Mouse (Mus musculus) ES-Bruce4 (cell line): ENCODE measurements around the gene Gnl3. TPM values are rescaled to one million over a fixed set of nuclear protein-coding genes. Genes with fewer than 3 reads are reported as not detected.

Source experiments
- H3K27ac ChIP-seq: 2 replicates; pipeline ENCODE4 v1.5.1; 2012; ENCODE audit warnings: low read length, inconsistent platforms; ENCODE audit not compliant: insufficient read depth
- H3K27me3 ChIP-seq: 2 replicates; pipeline ENCODE4 v1.6.1; 2012; ENCODE audit warnings: mild to moderate bottlenecking, low read length, inconsistent platforms; ENCODE audit not compliant: control insufficient read depth, poor library complexity, insufficient read depth, severe bottlenecking
- H3K36me3 ChIP-seq: 2 replicates; pipeline ENCODE4 v1.6.1; 2012; ENCODE audit warnings: inconsistent platforms, mild to moderate bottlenecking, low read length, moderate library complexity; ENCODE audit not compliant: control insufficient read depth, poor library complexity, insufficient read depth, severe bottlenecking
- H3K4me1 ChIP-seq: one replicate; pipeline ENCODE4 v1.8.1; 2011; ENCODE audit warnings: low read length; ENCODE audit not compliant: control insufficient read depth, insufficient read depth
- H3K4me3 ChIP-seq: 2 replicates; pipeline ENCODE4 v1.5.1; 2011; ENCODE audit warnings: low read depth, mild to moderate bottlenecking, low read length
- H3K9ac ChIP-seq: 2 replicates; pipeline ENCODE4 v1.6.1; 2012; ENCODE audit warnings: low read depth, mild to moderate bottlenecking, inconsistent platforms; ENCODE audit not compliant: poor library complexity, severe bottlenecking
- H3K9me3 ChIP-seq: replicated peaks from 2 replicates; pipeline ENCODE4 v1.6.1; 2012; ENCODE audit warnings: mild to moderate bottlenecking, low read length, inconsistent platforms; ENCODE audit not compliant: control insufficient read depth, poor library complexity, insufficient read depth, severe bottlenecking
- CTCF ChIP-seq: IDR thresholded peaks from one replicate; pipeline ENCODE4 v1.8.1; 2011; ENCODE audit warnings: low read depth, low read length
- EP300 ChIP-seq: IDR thresholded peaks from 2 replicates; pipeline ENCODE4 v1.6.1; 2011; ENCODE audit warnings: low read depth, low read length; ENCODE audit not compliant: insufficient read depth
- POLR2A ChIP-seq: IDR thresholded peaks from one replicate; pipeline ENCODE4 v1.8.1; 2011; ENCODE audit warnings: low read length; ENCODE audit not compliant: insufficient read depth
- polyA plus RNA-seq: library from polyadenylated mRNA; stranded (reverse); fragments of >200 nt; gene quantifications from 2 replicates; pipeline ENCODE4 v1.2.4, GENCODE M21; 2011; ENCODE audit warnings: low read depth; ENCODE audit not compliant: missing spikeins, insufficient read depth, insufficient read length

The Gnl3 gene
- polyA plus RNA-seq, 1 experiment, result 380 TPM

DNA sequence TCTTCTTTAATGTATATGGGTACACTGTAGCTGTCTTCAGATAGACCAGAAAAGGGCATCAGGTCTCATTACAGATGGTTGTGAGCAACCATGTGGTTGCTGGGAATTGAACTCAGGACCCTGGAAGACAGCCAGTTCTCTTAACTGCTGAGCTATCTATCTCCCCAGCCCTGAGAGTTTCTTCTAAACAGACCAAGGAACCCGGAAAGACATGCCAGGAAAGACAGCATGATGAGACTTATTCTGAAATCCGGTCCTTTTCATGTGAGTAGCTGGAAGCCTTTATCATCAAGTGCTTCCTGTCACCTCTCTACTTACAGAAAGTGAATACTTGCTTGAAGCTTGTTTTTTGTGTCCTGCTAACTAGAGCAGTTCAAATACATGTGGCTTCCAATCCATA lies 14.4 kb downstream of the Gnl3 start:
- H3K27ac ChIP-seq, result no peak overlapping the region
- no peaks in the 10 kb centered on the region for H3K4me1 ChIP-seq
- no peak overlapping the region for H3K9ac ChIP-seq
- H3K27me3 ChIP-seq, result no peaks in the 10 kb centered on the region
- no peak overlapping the region for H3K4me3 ChIP-seq
- TF ChIP-seq EP300 (no peak), POLR2A (no peak), CTCF (no peak)
- H3K36me3 ChIP-seq, result peaks cover 6% of the 10 kb centered on the region
- no peaks in the 10 kb centered on the region for H3K9me3 ChIP-seq

DNA sequence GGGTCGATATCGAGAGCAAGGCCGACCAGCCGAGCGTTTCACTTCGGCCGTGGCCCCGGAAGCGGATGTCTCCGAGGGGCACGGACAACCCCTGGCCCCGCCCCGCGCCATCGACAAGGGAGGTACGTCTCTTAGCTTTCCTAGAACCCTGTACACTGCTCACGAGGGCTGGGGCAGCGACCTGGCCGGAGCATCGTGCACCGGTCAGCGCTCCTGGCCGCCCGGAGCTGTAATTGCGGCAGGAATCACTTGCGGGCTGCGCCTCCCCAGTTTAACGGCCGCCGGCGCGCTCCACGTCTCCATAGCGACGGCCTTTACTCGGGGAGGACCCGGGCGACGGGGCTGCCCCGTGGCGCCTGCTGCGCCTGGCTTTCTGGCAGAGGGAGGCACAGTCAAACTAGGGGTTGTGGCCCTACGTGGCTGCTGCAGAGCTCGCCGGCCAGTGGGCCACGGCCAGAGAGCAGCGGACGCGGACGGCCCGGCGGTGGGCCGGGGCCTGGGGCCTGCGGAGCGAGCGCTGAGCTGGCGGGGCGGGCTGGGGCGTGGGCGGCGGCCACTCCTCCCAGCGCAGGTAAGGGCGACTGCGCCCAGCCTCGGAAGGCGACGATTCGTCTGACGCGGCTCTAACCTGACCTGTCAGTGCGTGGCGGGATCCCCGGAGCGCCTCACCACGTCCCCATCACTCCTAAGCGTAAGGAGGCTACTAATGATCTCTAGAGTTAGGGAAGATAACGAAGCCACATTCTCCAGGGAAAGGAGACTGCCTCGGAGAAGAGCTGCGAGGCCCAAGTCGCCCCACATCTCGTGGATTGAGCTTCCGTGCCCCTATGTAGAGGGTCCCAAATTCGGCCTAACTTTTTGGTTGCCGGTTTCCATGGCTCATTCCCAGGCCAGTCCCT lies 17.4 kb downstream of the Gnl3 start, which contains the start of the genes Glt8d1 and Spcs1:
Gene Glt8d1 (plus strand): TSS at position 94 of the 899 bp plus-strand sequence.
Gene Spcs1 (minus strand): TSS at position 366 of the 899 bp plus-strand sequence.
- Histone ChIP-seq H3K4me1 (no peaks in the 10 kb centered on the region), H3K9me3 (no peaks in the 10 kb centered on the region), H3K27me3 (no peaks in the 10 kb centered on the region), H3K36me3 (peaks cover 6% of the 10 kb centered on the region; the same call in 1 of the 2 replicates), H3K9ac (peak within 1 kb of the TSS; percentile 76), H3K4me3 (peak within 1 kb of the TSS; percentile 97), H3K27ac (peak within 1 kb of the TSS; percentile 59; the same call in 1 of the 2 replicates)
- TF ChIP-seq EP300 (no peak), POLR2A (no peak), CTCF (no peak)

DNA sequence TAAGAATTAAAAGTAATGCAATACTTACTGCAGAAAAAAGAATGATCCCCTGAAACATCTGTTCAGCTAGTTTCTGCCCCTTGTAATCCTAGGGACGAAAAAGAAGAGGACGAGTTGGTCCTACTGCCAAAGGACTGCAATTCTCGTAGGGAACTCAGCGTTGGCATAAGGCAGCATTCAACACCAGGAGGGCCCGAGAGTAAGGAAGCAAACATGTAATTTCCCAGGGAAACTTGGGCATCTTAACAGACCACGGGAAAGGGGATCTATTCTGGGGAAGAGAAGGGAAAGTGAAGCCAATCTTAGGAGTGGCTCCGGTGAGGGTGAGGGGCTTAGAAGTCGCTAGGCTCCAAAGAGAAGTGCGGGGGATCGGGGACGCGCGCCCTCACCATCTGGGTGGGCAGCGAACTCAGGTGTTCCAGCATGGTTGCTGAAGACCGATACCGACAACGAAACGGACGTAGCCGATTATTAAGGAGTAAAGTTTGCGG lies 18.1 kb downstream of the Gnl3 start:
- Histone ChIP-seq H3K9me3 (no peaks in the 10 kb centered on the region), H3K27ac (no peak overlapping the region), H3K36me3 (peaks cover 6% of the 10 kb centered on the region; the same call in 1 of the 2 replicates), H3K27me3 (no peaks in the 10 kb centered on the region), H3K9ac (peak overlapping the region; percentile 76), H3K4me1 (no peaks in the 10 kb centered on the region), H3K4me3 (peak overlapping the region; percentile 97)
- TF ChIP-seq POLR2A, result peak; percentile 57
- TF ChIP-seq EP300, result no peak
- no peak for TF ChIP-seq CTCF

DNA sequence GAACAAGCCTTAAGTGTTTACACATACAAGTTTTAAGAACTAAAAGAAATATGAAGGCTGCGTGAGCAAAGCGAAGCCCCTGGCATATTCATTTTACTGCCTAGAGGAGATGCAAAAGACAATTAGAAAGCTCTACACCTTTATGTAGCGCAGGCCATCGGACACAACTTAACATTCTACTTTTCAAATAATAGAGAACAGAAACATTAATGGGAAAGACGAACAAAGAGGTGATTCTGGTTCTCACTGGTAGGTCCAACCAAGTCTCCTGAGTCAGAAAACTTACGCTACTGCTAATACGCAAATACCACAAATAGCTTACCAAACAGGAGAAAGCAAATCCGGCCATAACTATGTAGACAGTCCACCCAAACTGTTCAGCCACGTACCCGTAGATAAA lies 18.6 kb downstream of the Gnl3 start:
- Histone ChIP-seq H3K27ac (no peak overlapping the region), H3K4me3 (no peak overlapping the region), H3K27me3 (no peaks in the 10 kb centered on the region), H3K4me1 (no peaks in the 10 kb centered on the region), H3K9me3 (no peaks in the 10 kb centered on the region), H3K9ac (peak overlapping the region; percentile 76), H3K36me3 (peaks cover 6% of the 10 kb centered on the region; the same call in 1 of the 2 replicates)
- TF ChIP-seq EP300 (no peak), POLR2A (no peak), CTCF (no peak)

DNA sequence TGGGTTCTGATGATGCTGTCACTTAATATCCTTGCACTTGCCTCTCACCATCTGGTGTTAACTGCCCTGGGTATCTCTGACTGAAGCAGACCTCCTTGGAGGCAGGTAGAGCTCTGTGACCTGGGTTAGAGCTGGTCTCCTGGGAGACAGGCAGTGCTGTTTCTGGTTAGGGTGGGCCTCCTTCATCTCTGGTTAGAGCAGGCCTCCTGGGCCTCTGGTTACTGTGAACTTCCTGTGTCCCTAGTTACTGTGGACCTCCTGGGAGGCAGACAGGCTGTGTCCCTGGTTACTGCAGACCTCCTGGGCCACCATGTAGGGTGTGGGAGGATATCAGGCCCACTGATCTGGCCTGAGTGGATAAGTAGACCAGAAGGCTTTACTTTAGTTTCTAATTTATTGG lies 22.5 kb downstream of the Gnl3 start:
- Histone ChIP-seq H3K9me3 (no peaks in the 10 kb centered on the region), H3K4me1 (no peaks in the 10 kb centered on the region), H3K27ac (no peak overlapping the region), H3K4me3 (no peak overlapping the region), H3K36me3 (peaks cover 6% of the 10 kb centered on the region; the same call in 1 of the 2 replicates), H3K27me3 (no peaks in the 10 kb centered on the region), H3K9ac (no peak overlapping the region)
- TF ChIP-seq POLR2A, result no peak

DNA sequence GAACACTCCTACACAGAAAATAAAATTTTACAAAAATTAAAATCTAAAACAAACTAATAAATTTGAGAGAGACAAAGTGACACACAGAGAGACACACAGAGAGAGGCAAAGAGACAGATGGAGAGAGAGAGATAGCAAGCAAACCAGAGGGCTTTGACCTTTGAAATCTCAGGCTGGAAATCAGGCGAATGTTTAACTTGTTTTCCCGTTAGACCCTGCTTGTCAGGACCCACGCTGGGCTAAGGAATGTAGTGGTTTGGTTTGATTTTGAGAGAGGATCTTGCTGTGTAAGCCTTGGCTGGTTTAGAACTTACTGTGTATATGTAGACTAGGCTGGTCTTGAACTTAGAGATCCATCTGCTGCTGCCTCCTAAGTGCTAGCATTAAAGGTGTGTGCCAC lies 42.7 kb downstream of the Gnl3 start:
- no peak overlapping the region for H3K9ac ChIP-seq
- H3K4me1 ChIP-seq, result no peaks in the 10 kb centered on the region
- H3K4me3 ChIP-seq, result no peak overlapping the region
- no peak for TF ChIP-seq CTCF
- TF ChIP-seq EP300, result no peak
- TF ChIP-seq POLR2A, result no peak
- H3K9me3 ChIP-seq, result no peaks in the 10 kb centered on the region
- no peaks in the 10 kb centered on the region for H3K27me3 ChIP-seq
- H3K36me3 ChIP-seq, result no peaks in the 10 kb centered on the region
- H3K27ac ChIP-seq, result no peak overlapping the region
